9 mouse cellular contexts compared by ENCODE assay signal in genomic region chr6:113308141-113308540, GRCm38 (mm10). TPM values are rescaled to one million over a fixed set of nuclear protein-coding genes. Genes with fewer than 3 reads are reported as not detected.
DNase-seq lines count a peak whose midpoint lies in the region; ATAC-seq and TF ChIP-seq lines count a peak whose summit lies in the region.
"Had no signal": no experiment of that assay in that cellular context is flagged by ENCODE, and none has a peak within 500 bp of the region (broad histone marks: within the 10 kb centered on the region; RNA-seq: fewer than 3 reads in every experiment).

No protein-coding gene starts in this region.

- peaks cover 38% of the 10 kb centered on the region for H3K79me2 ChIP-seq in MEL (ENCODE audit: control insufficient read depth, insufficient read depth, low read length, poor library complexity)

- H3K27me3 ChIP-seq in MEL (ENCODE audit: control insufficient read depth in 1 of 2, insufficient read depth in 2 of 2, low read length in 2 of 2) = no peaks in the 10 kb centered on the region
- no peaks in the 10 kb centered on the region for H3K27me3 ChIP-seq in hindbrain, embryonic 13.5 days
- H3K27me3 ChIP-seq in midbrain, embryonic 12.5 days = no peaks in the 10 kb centered on the region
- H3K27me3 ChIP-seq: Patski had no signal

- peak overlapping the region; percentile 100 for H3K4me2 ChIP-seq in hindbrain, embryonic 13.5 days
- H3K4me2 ChIP-seq in midbrain, embryonic 12.5 days (replicated peaks) = peak overlapping the region; percentile 99

- ATAC-seq in cerebellum, adult (ENCODE audit: insufficient number of reproducible peaks, low FRiP score, low TSS enrichment) = no peak
- no peak for ATAC-seq in hindbrain, embryonic 13.5 days (ENCODE audit: low FRiP score)
- ATAC-seq in midbrain, embryonic 12.5 days (ENCODE audit: low FRiP score, low read depth) = no peak
- ATAC-seq: Patski had no signal

- no peaks in the 10 kb centered on the region for H3K9me3 ChIP-seq in MEL (replicated peaks; ENCODE audit: insufficient read depth, low read length)
- no peaks in the 10 kb centered on the region for H3K9me3 ChIP-seq in hindbrain, embryonic 13.5 days
- H3K9me3 ChIP-seq in midbrain, embryonic 12.5 days = no peaks in the 10 kb centered on the region

- H3K4me1 ChIP-seq in MEL (ENCODE audit: control insufficient read depth in 1 of 2, insufficient read depth in 2 of 2, low read length in 2 of 2) = peaks cover 13 to 15% of the 10 kb centered on the region in 2 experiments
- peaks cover 38% of the 10 kb centered on the region for H3K4me1 ChIP-seq in hindbrain, embryonic 13.5 days (replicated peaks)
- peaks cover 26% of the 10 kb centered on the region for H3K4me1 ChIP-seq in midbrain, embryonic 12.5 days

- peak overlapping the region; percentile 71 to 97 for H3K4me3 ChIP-seq in MEL (ENCODE audit: control insufficient read depth in 1 of 2, insufficient read depth in 1 of 2, low read depth in 2 of 2, low read length in 2 of 2)
- peak overlapping the region; percentile 97 for H3K4me3 ChIP-seq in hindbrain, embryonic 13.5 days
- H3K4me3 ChIP-seq in left cerebral cortex, adult 2 months = peak overlapping the region; percentile 93
- H3K4me3 ChIP-seq in midbrain, embryonic 12.5 days = peak overlapping the region; percentile 99

- intact Hi-C loops in left cerebral cortex, adult 2 months (cut with DNase I) = loop anchor here (5.0 kb wide), 2 partner anchors 71 to 261 kb away; partner anchors contain the start of genes Mtmr14 and Thumpd3

- H3K9ac ChIP-seq in MEL (ENCODE audit: control insufficient read depth, low read depth, low read length, poor library complexity, severe bottlenecking) = peak overlapping the region; percentile 99
- peak overlapping the region; percentile 97 for H3K9ac ChIP-seq in hindbrain, embryonic 13.5 days
- peak overlapping the region; percentile 97 for H3K9ac ChIP-seq in midbrain, embryonic 12.5 days (replicated peaks)

- no peak for TF ChIP-seq EP300 in MEL (IDR thresholded peaks at IDR 0.05; ENCODE audit: low read depth in 1 of 2, low read length in 2 of 2)

- DNase-seq in cerebellum, adult 11 months = peak; percentile 71
- no peak for DNase-seq in MEL (ENCODE audit: low read depth, low spot score)
- peak; percentile 39 for DNase-seq in embryo, embryonic 10.5 days (ENCODE audit: low spot score)
- DNase-seq in left cerebral cortex, adult 2 months (ENCODE audit: extremely low spot score in 1 of 2, low spot score in 2 of 2) = no peak
- DNase-seq in gastrocnemius, adult 8-10 months (ENCODE audit: low spot score in 2 of 2) = no peak

- peak; percentile 38 for TF ChIP-seq RAD21 in MEL (IDR thresholded peaks at IDR 0.05; ENCODE audit: low read depth, low read length)

- 32% methylated on average over 5 of the region's 5 CpGs for WGBS in hindbrain, embryonic 13.5 days
- WGBS in midbrain, embryonic 12.5 days = 37% methylated on average over 5 of the region's 5 CpGs

- no peak for TF ChIP-seq POLR2A in MEL (IDR thresholded peaks at IDR 0.05; ENCODE audit: control insufficient read depth in 1 of 2, insufficient read depth in 1 of 2, low read depth in 1 of 2, low read length in 2 of 2, poor library complexity in 1 of 2)

- peaks cover 16% of the 10 kb centered on the region in 2 experiments for H3K36me3 ChIP-seq in MEL (ENCODE audit: control insufficient read depth in 1 of 2, insufficient read depth in 2 of 2, low read length in 2 of 2)
- peaks cover 25% of the 10 kb centered on the region for H3K36me3 ChIP-seq in hindbrain, embryonic 13.5 days
- H3K36me3 ChIP-seq in midbrain, embryonic 12.5 days = peaks cover 26% of the 10 kb centered on the region

- TF ChIP-seq CTCF in MEL (IDR thresholded peaks at IDR 0.05 in 2 of 3, conservative IDR thresholded peaks at IDR 0.05 in 1 of 3; ENCODE audit: control insufficient read depth in 1 of 3, insufficient read depth in 1 of 3, low read depth in 2 of 3, low read length in 3 of 3, poor library complexity in 1 of 3, severe bottlenecking in 1 of 3) = peak in 2 of 3 experiments; percentile 20 to 26; a peak in 3 of 6 replicates
- peak; percentile 41 for TF ChIP-seq CTCF in left cerebral cortex, adult 2 months (IDR thresholded peaks at IDR 0.05)

- peak overlapping the region; percentile 99; the same call in 1 of the 2 replicates for H3K27ac ChIP-seq in MEL (ENCODE audit: control insufficient read depth, low read depth, low read length)
- peak overlapping the region; percentile 99 for H3K27ac ChIP-seq in hindbrain, embryonic 13.5 days
- no peak overlapping the region for H3K27ac ChIP-seq in left cerebral cortex, adult 2 months
- H3K27ac ChIP-seq in midbrain, embryonic 12.5 days (replicated peaks) = no peak overlapping the region; the same call in 1 of the 2 replicates

TF ChIP-seq in MEL, 35 proteins besides CTCF, POLR2A, EP300 and RAD21:
- TF ChIP-seq ZNF384 (IDR thresholded peaks at IDR 0.05; ENCODE audit: low read depth, low read length) = no peak
- TF ChIP-seq SMC3 (IDR thresholded peaks at IDR 0.05; ENCODE audit: low read depth, low read length) = peak; percentile 24
- no peak for TF ChIP-seq POLR2AphosphoS2 (IDR thresholded peaks at IDR 0.05; ENCODE audit: low read length)
TF ChIP-seq in MEL: peak in this region for 1.

RNA-seq across cellular contexts. Expression of gene Brpf1, which starts 1.2 kb away (rescaled TPM):
- total RNA-seq in MEL (2012; rRNA removed) = 29.8 and 32.6 TPM in 2 replicates
- 10 to 100 TPM; 44.9 to 46.8 TPM for polyA plus RNA-seq in MEL (2012; ENCODE audit: insufficient read depth in 1 of 2, insufficient read length in 2 of 2, low read depth in 1 of 2, low replicate concordance in 2 of 2, missing spikeins in 1 of 2)
- 17.1 and 17.3 TPM in 2 replicates for polyA plus RNA-seq in hindbrain, embryonic 13.5 days (2015; fragmentation: Nextera tagmentation; extraction: Ambion mirVana)
- 10 to 100 TPM; 31.0 to 32.9 TPM for total RNA-seq in left cerebral cortex, adult 2 months (2021)
- polyA plus RNA-seq in midbrain, embryonic 12.5 days (2016; fragmentation: Nextera tagmentation; extraction: Ambion mirVana) = 29.6 and 31.2 TPM in 2 replicates
- total RNA-seq in gastrocnemius, adult 8-10 months (2022) = 10 to 100 TPM in 1 of 4 experiments, 1 to 10 TPM in 3; 8.0 to 11.1 (median 9.5) TPM

RNA-seq across cellular contexts. Expression of gene Ogg1, which starts 18.6 kb away (rescaled TPM):
- total RNA-seq in MEL (2012; rRNA removed) = 8.7 and 9.2 TPM in 2 replicates
- 10 to 100 TPM in 1 of 2 experiments, not detected in 1; 20.0 TPM for polyA plus RNA-seq in MEL (2012; ENCODE audit: insufficient read depth in 1 of 2, insufficient read length in 2 of 2, low read depth in 1 of 2, low replicate concordance in 2 of 2, missing spikeins in 1 of 2)
- polyA plus RNA-seq in hindbrain, embryonic 13.5 days (2015; fragmentation: Nextera tagmentation; extraction: Ambion mirVana) = 8.7 and 9.6 TPM in 2 replicates
- total RNA-seq in left cerebral cortex, adult 2 months (2021) = 1 to 10 TPM; 6.1 to 7.6 TPM
- polyA plus RNA-seq in midbrain, embryonic 12.5 days (2016; fragmentation: Nextera tagmentation; extraction: Ambion mirVana) = 11.7 and 13.6 TPM in 2 replicates
- 1 to 10 TPM; 4.3 to 7.6 (median 5.2) TPM for total RNA-seq in gastrocnemius, adult 8-10 months (2022)

RNA-seq across cellular contexts. Expression of gene Cpne9, which starts 26.0 kb away (rescaled TPM):
- 0.72 and 1.6 TPM in 2 replicates for total RNA-seq in MEL (2012; rRNA removed)
- polyA plus RNA-seq in MEL (2012; ENCODE audit: insufficient read depth in 1 of 2, insufficient read length in 2 of 2, low read depth in 1 of 2, low replicate concordance in 2 of 2, missing spikeins in 1 of 2) = 1 to 10 TPM in 1 of 2 experiments, not detected in 1; 1.3 TPM
- 1.2 and 1.9 TPM in 2 replicates for polyA plus RNA-seq in hindbrain, embryonic 13.5 days (2015; fragmentation: Nextera tagmentation; extraction: Ambion mirVana)
- total RNA-seq in left cerebral cortex, adult 2 months (2021) = 10 to 100 TPM; 75.7 to 80.5 TPM
- polyA plus RNA-seq in midbrain, embryonic 12.5 days (2016; fragmentation: Nextera tagmentation; extraction: Ambion mirVana) = 0.22 and 0.34 TPM in 2 replicates
- total RNA-seq in gastrocnemius, adult 8-10 months (2022) = not detected

RNA-seq across cellular contexts. Expression of gene Camk1, which starts 35.6 kb away (rescaled TPM):
- total RNA-seq in MEL (2012; rRNA removed) = 5.3 and 7.9 TPM in 2 replicates
- polyA plus RNA-seq in MEL (2012; ENCODE audit: insufficient read depth in 1 of 2, insufficient read length in 2 of 2, low read depth in 1 of 2, low replicate concordance in 2 of 2, missing spikeins in 1 of 2) = 10 to 100 TPM in 1 of 2 experiments, not detected in 1; 13.3 TPM
- 79.6 and 86.3 TPM in 2 replicates for polyA plus RNA-seq in hindbrain, embryonic 13.5 days (2015; fragmentation: Nextera tagmentation; extraction: Ambion mirVana)
- total RNA-seq in left cerebral cortex, adult 2 months (2021) = 100 to 1,000 TPM; 115 to 121 TPM
- 66.5 and 67.4 TPM in 2 replicates for polyA plus RNA-seq in midbrain, embryonic 12.5 days (2016; fragmentation: Nextera tagmentation; extraction: Ambion mirVana)
- 10 to 100 TPM; 37.4 to 43.2 (median 40.5) TPM for total RNA-seq in gastrocnemius, adult 8-10 months (2022)

Comparison
In these comparisons a context has a peak if more than half of its experiments do, and no peak if none do; other contexts are left out.
1. DNase-seq: peak in cerebellum, adult 11 months (single experiment) and embryo, embryonic 10.5 days (single experiment); none in MEL (single experiment), left cerebral cortex, adult 2 months (0 of 2) and gastrocnemius, adult 8-10 months (0 of 2).
2. H3K27ac ChIP-seq: peak in MEL (single experiment) and hindbrain, embryonic 13.5 days (single experiment); none in left cerebral cortex, adult 2 months (single experiment) and midbrain, embryonic 12.5 days (single experiment).
3. RNA of gene Cpne9, which starts 26.0 kb away (total RNA-seq): 75.7 to 80.5 TPM in left cerebral cortex, adult 2 months; 0.72 to 1.6 TPM in MEL and not detected in gastrocnemius, adult 8-10 months; every median in the first group is over 10 times any median in the second.
4. Peak in every context shown above with its lines, with median percentiles within 50 percentile points of each other: H3K4me3 ChIP-seq and H3K9ac ChIP-seq.